Mouse (Mus musculus) embryonic facial prominence, embryonic 10.5 days (tissue): ENCODE measurements around the gene Ube2d3. TPM values are rescaled to one million over a fixed set of nuclear protein-coding genes. Genes with fewer than 3 reads are reported as not detected.

Experiments
- DNase-seq: peaks from one replicate; pipeline ENCODE4 v3.0.0-alpha.2; 2017; ENCODE audit warnings: low spot score
- H3K27ac ChIP-seq: fragments of 300-500 bp; sonication (generic); replicated peaks from 2 replicates; pipeline ENCODE4 v1.5.1; 2016; ENCODE audit warnings: mild to moderate bottlenecking
- H3K27me3 ChIP-seq: fragments of 300-500 bp; sonication (generic); replicated peaks from 2 replicates; pipeline ENCODE4 v1.6.1; 2016; ENCODE audit warnings: low read depth, mild to moderate bottlenecking; ENCODE audit not compliant: poor library complexity, severe bottlenecking
- H3K36me3 ChIP-seq: fragments of 300-500 bp; sonication (generic); replicated peaks from 2 replicates; pipeline ENCODE4 v1.6.1; 2016; ENCODE audit warnings: mild to moderate bottlenecking, moderate library complexity
- H3K4me1 ChIP-seq: fragments of 300-500 bp; sonication (generic); 2 replicates; pipeline ENCODE4 v1.6.1; 2016
- H3K4me3 ChIP-seq: fragments of 300-500 bp; sonication (generic); 2 replicates; pipeline ENCODE4 v1.5.1; 2016; ENCODE audit warnings: mild to moderate bottlenecking, moderate library complexity
- H3K9me3 ChIP-seq: fragments of 300-500 bp; sonication (generic); 2 replicates; pipeline ENCODE4 v1.6.1; 2016; ENCODE audit warnings: mild to moderate bottlenecking
- WGBS: fragments of 180-500 bp; shearing (Covaris S2); methylation state at CpG from one replicate; pipeline ENCODE4 v1.1.7; 2016; 5-methylcytosine and 5-hydroxymethylcytosine counted together
- polyA plus RNA-seq: library from polyadenylated mRNA; unstranded; fragments of >200 nt; fragmentation: Nextera tagmentation; extraction: Ambion mirVana; gene quantifications from 2 replicates; pipeline ENCODE4 v1.2.1, GENCODE M21; 2016

Gene Ube2d3
- polyA plus RNA-seq, 1 experiment from 2014 or later = 556 TPM

DNA sequence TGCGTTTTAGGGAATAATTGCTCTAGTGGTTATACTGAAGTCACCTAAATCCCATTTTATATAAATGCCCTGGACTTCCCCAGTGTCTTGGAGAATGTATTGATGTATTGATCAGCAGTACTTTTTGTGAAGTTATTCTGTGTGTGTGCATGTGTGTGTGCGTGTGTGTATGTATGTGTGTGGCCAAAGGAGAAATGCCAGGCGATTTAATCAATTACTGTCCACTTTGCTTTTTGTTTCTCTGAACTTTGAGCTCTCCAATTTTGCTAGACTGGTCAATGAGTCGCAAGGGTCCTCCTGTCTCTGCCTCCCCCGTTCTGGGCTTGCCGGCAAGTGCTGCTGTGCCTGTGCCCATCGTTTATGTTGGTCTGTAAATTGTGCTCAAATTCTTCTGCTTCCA, 69.6 kb downstream of the Ube2d3 start:
- 91% methylated on average over 7 of the region's 7 CpGs for WGBS

DNA sequence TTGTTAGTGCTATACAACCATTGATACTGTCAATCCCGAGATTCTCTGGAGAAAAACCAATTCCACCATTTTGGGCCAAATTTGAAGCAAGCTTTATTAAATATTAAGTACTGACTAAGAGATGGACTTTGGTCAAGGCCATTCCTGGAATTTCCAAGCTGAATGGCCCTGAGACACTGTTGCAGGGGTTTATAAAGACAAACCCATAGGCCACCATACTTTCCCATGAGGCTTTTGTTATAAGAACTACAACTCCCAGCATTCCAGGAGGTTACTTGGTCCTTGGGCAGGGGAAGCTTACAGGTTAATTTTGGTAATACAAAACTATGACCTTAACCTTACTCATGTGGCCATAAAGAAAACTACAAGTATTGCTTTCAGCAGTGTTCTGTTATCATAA, 70.2 kb downstream of the Ube2d3 start:
- no peaks in the 10 kb centered on the region for H3K27me3 ChIP-seq
- no peak for DNase-seq
- 91% methylated on average over 1 of the region's 1 CpGs for WGBS
- 0 out of 2 replicates have a peak, but pooled peaks cover 3% of the 10 kb centered on the region for H3K4me1 ChIP-seq
- no peak overlapping the region for H3K4me3 ChIP-seq
- H3K36me3 ChIP-seq = no peaks in the 10 kb centered on the region
- no peak overlapping the region for H3K27ac ChIP-seq
- H3K9me3 ChIP-seq = no peaks in the 10 kb centered on the region

More for the DNA sequence above, 69.6 kb downstream of the Ube2d3 start:
- no peaks in the 10 kb centered on the region for H3K4me1 ChIP-seq
- DNase-seq = no peak
- H3K9me3 ChIP-seq = no peaks in the 10 kb centered on the region
- H3K4me3 ChIP-seq = no peak overlapping the region
- no peaks in the 10 kb centered on the region for H3K27me3 ChIP-seq
- no peak overlapping the region for H3K27ac ChIP-seq
- no peaks in the 10 kb centered on the region for H3K36me3 ChIP-seq

GRCm38 (mm10) chr3:135510372-135510771, 72.4 kb downstream of the Ube2d3 start:
- 0 out of 2 replicates have a peak, but pooled peaks cover 6% of the 10 kb centered on the region for H3K4me1 ChIP-seq
- H3K4me3 ChIP-seq = no peak overlapping the region
- no peaks in the 10 kb centered on the region for H3K36me3 ChIP-seq
- DNase-seq = no peak
- no peaks in the 10 kb centered on the region for H3K9me3 ChIP-seq
- H3K27me3 ChIP-seq = no peaks in the 10 kb centered on the region
- WGBS = 92% methylated on average over 3 of the region's 3 CpGs
- H3K27ac ChIP-seq = no peak overlapping the region

- H3K9me3 ChIP-seq = no peaks in the 10 kb centered on the region
- no peak overlapping the region for H3K27ac ChIP-seq
- H3K4me3 ChIP-seq = no peak overlapping the region
- DNase-seq = peak; percentile 39
- no peaks in the 10 kb centered on the region for H3K27me3 ChIP-seq
- WGBS = 51% methylated on average over 11 of the region's 11 CpGs
- H3K4me1 ChIP-seq = 0 out of 2 replicates have a peak, but pooled peaks cover 6% of the 10 kb centered on the region
- H3K36me3 ChIP-seq = no peaks in the 10 kb centered on the region
Observed at GRCm38 (mm10) chr3:135511683-135512082, 73.7 kb downstream of the Ube2d3 start.

DNA sequence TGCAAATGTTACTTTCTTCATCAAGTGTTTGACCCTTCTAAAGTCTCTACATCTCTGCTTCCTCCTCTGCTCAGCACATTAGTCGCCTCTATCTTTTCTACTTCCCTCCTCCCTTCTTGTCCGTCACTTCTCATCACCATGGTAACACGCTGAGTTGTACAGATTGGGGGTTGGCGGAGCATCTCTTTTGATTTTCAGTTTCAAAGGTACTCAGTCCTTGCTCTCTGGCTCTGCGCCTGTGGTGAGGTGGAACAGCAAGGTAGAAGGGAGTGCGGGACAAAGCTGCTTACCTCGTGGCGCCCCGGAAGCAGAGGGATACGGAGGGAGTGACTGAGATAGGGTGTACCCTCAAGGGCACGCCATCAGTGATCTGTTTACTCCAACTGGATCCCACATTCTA, 75.3 kb downstream of the Ube2d3 start:
- Histone ChIP-seq H3K4me1 (0 out of 2 replicates have a peak, but pooled peaks cover 6% of the 10 kb centered on the region), H3K9me3 (no peaks in the 10 kb centered on the region), H3K4me3 (no peak overlapping the region), H3K27me3 (no peaks in the 10 kb centered on the region), H3K27ac (no peak overlapping the region), H3K36me3 (no peaks in the 10 kb centered on the region)
- 44% methylated on average over 11 of the region's 11 CpGs for WGBS
- no peak for DNase-seq

GRCm38 (mm10) chr3:135513800-135514425, 76.0 kb downstream of the Ube2d3 start:
- H3K27me3 ChIP-seq = no peaks in the 10 kb centered on the region
- H3K9me3 ChIP-seq = no peaks in the 10 kb centered on the region
- H3K27ac ChIP-seq = no peak overlapping the region
- no peaks in the 10 kb centered on the region for H3K36me3 ChIP-seq
- H3K4me3 ChIP-seq = no peak overlapping the region
- no peak for DNase-seq
- WGBS = 80% methylated on average over 14 of the region's 14 CpGs
- 0 out of 2 replicates have a peak, but pooled peaks cover 6% of the 10 kb centered on the region for H3K4me1 ChIP-seq

GRCm38 (mm10) chr3:135515246-135515645, 77.3 kb downstream of the Ube2d3 start:
- H3K4me1 ChIP-seq = 0 out of 2 replicates have a peak, but pooled peaks cover 6% of the 10 kb centered on the region
- no peak overlapping the region for H3K4me3 ChIP-seq
- no peak for DNase-seq
- H3K27ac ChIP-seq = no peak overlapping the region
- H3K9me3 ChIP-seq = no peaks in the 10 kb centered on the region
- H3K27me3 ChIP-seq = no peaks in the 10 kb centered on the region
- 91% methylated on average over 5 of the region's 5 CpGs for WGBS
- H3K36me3 ChIP-seq = no peaks in the 10 kb centered on the region

- H3K27ac ChIP-seq = no peak overlapping the region
- no peaks in the 10 kb centered on the region for H3K9me3 ChIP-seq
- no peak overlapping the region for H3K4me3 ChIP-seq
- 80% methylated on average over 6 of the region's 6 CpGs for WGBS
- no peak for DNase-seq
- H3K36me3 ChIP-seq = no peaks in the 10 kb centered on the region
- H3K4me1 ChIP-seq = peaks cover 7% of the 10 kb centered on the region
- no peaks in the 10 kb centered on the region for H3K27me3 ChIP-seq
Observed at GRCm38 (mm10) chr3:135516891-135517290, 78.9 kb downstream of the Ube2d3 start.

Other genes with a start within 250 kb of the Ube2d3 start
- gene Cenpe, start 225.6 kb upstream of the Ube2d3 start, polyA plus RNA-seq = 35.8 and 39.4 TPM in 2 replicates
- 9.7 and 10.3 TPM in 2 replicates for gene Bdh2, start 156.9 kb upstream of the Ube2d3 start, polyA plus RNA-seq
- 3.0 and 3.8 TPM in 2 replicates for gene Slc9b2, start 130.4 kb upstream of the Ube2d3 start, polyA plus RNA-seq
- 0.62 TPM in 1 of 2 replicates, not detected in the other for gene Slc9b1, start 90.1 kb upstream of the Ube2d3 start, polyA plus RNA-seq
- 74.9 and 81.1 TPM in 2 replicates for gene Cisd2, start 14.2 kb upstream of the Ube2d3 start, polyA plus RNA-seq
- gene Manba, start 47.5 kb downstream of the Ube2d3 start, polyA plus RNA-seq = 3.3 and 3.5 TPM in 2 replicates